8 mouse cellular contexts compared by ENCODE assay signal in genomic region chr3:102723841-102724570, GRCm38 (mm10). TPM values are rescaled to one million over a fixed set of nuclear protein-coding genes. Genes with fewer than 3 reads are reported as not detected.
DNase-seq lines count a peak whose midpoint lies in the region; ATAC-seq and TF ChIP-seq lines count a peak whose summit lies in the region.

No protein-coding gene starts in this region.

- peaks cover 14% of the 10 kb centered on the region for H3K4me1 ChIP-seq in spleen, adult 2 months (ENCODE audit: control insufficient read depth, insufficient read depth, insufficient read length)
- H3K4me1 ChIP-seq in stomach, embryonic 15.5 days: peaks cover 7% of the 10 kb centered on the region; the same call in 1 of the 2 replicates

- TF ChIP-seq CTCF in spleen, adult 2 months (IDR thresholded peaks at IDR 0.05; ENCODE audit: extremely low read depth, insufficient read depth, insufficient read length, insufficient replicate concordance): no peak

- DNase-seq in spleen, adult 2 months (ENCODE audit: low read depth in 1 of 2, low spot score in 2 of 2): no peak
- no peak for DNase-seq in spleen, postnatal 36 days (ENCODE audit: low spot score in 2 of 2)
- peak; percentile 48 for DNase-seq in gastrocnemius, adult 18-20 months (ENCODE audit: low spot score)
- peak; percentile 62 for DNase-seq in induced T-regulatory cell, adult 2 months (ENCODE audit: low read depth)
- DNase-seq in lung, adult 18-20 months: peak; percentile 73 to 85
- no peak for DNase-seq in frontal cortex, postnatal 14 days (ENCODE audit: low spot score in 2 of 2)
- no peak for DNase-seq in layer of hippocampus, postnatal 25 days (ENCODE audit: extremely low spot score in 1 of 2, low spot score in 1 of 2)

- H3K9ac ChIP-seq in stomach, embryonic 15.5 days: no peak overlapping the region

- H3K27ac ChIP-seq in spleen, adult 2 months (ENCODE audit: insufficient read depth, low read length): no peak overlapping the region; the same call in 1 of the 2 replicates
- peak overlapping the region; percentile 16; the same call in 1 of the 2 replicates for H3K27ac ChIP-seq in stomach, embryonic 15.5 days

- no peaks in the 10 kb centered on the region for H3K27me3 ChIP-seq in spleen, adult 2 months (ENCODE audit: control insufficient read depth, insufficient read depth, low read length)
- H3K27me3 ChIP-seq in stomach, embryonic 15.5 days (replicated peaks): no peaks in the 10 kb centered on the region

- 7% methylated on average over 6 of the region's 6 CpGs for WGBS in spleen, adult 2 months
- 37% methylated on average over 6 of the region's 6 CpGs for WGBS in stomach, embryonic 15.5 days

- peak overlapping the region; percentile 35; the same call in 1 of the 2 replicates for H3K4me2 ChIP-seq in stomach, embryonic 15.5 days

- H3K9me3 ChIP-seq in stomach, embryonic 15.5 days: no peaks in the 10 kb centered on the region

- no peaks in the 10 kb centered on the region for H3K36me3 ChIP-seq in spleen, adult 2 months (ENCODE audit: control insufficient read depth, insufficient read depth, low read length)
- no peaks in the 10 kb centered on the region for H3K36me3 ChIP-seq in stomach, embryonic 15.5 days

- ATAC-seq in stomach, embryonic 15.5 days (ENCODE audit: insufficient read depth, low FRiP score, low read depth): no peak

- H3K4me3 ChIP-seq in spleen, adult 2 months (ENCODE audit: extremely low read depth, insufficient read depth, insufficient read length): peak overlapping the region; percentile 19
- no peak overlapping the region for H3K4me3 ChIP-seq in stomach, embryonic 15.5 days (replicated peaks)

- no peak for TF ChIP-seq POLR2A in spleen, adult 2 months (IDR thresholded peaks at IDR 0.05; ENCODE audit: low read depth, low read length)

RNA-seq across cellular contexts. Expression of gene Tspan2, which starts 10.3 kb away (rescaled TPM):
- polyA plus RNA-seq in spleen, adult 2 months (2012; rRNA removed): 1.5 TPM in 2 replicates
- 1 to 10 TPM; 5.0 to 6.4 TPM for total RNA-seq in gastrocnemius, adult 18-20 months (2021)
- 19.2 and 20.4 TPM in 2 replicates for polyA plus RNA-seq in stomach, embryonic 15.5 days (2015; fragmentation: Nextera tagmentation; extraction: Ambion mirVana)
- 100 to 1,000 TPM; 160 to 197 TPM for total RNA-seq in layer of hippocampus, postnatal 25 days (2021)

RNA-seq across cellular contexts. Expression of gene Tshb, which starts 58.5 kb away (rescaled TPM):
- not detected in 2 replicates for polyA plus RNA-seq in spleen, adult 2 months (2012; rRNA removed)
- not detected for total RNA-seq in gastrocnemius, adult 18-20 months (2021)
- polyA plus RNA-seq in stomach, embryonic 15.5 days (2015; fragmentation: Nextera tagmentation; extraction: Ambion mirVana): 0.06 and 0.10 TPM in 2 replicates
- not detected for total RNA-seq in layer of hippocampus, postnatal 25 days (2021)

Comparison
In these comparisons a context has a peak if more than half of its experiments do, and no peak if none do; other contexts are left out.
1. DNase-seq: peak in gastrocnemius, adult 18-20 months (single experiment), induced T-regulatory cell, adult 2 months (single experiment) and lung, adult 18-20 months (2 of 2); none in spleen, adult 2 months (0 of 2), spleen, postnatal 36 days (0 of 2), frontal cortex, postnatal 14 days (0 of 2) and layer of hippocampus, postnatal 25 days (0 of 2).
2. RNA of gene Tspan2, which starts 10.3 kb away (total RNA-seq): 160 to 197 TPM in layer of hippocampus, postnatal 25 days; 5.0 to 6.4 TPM in gastrocnemius, adult 18-20 months; every median in the first group is over 10 times any median in the second.